ENCODE assay signal across 28 mouse cellular contexts in genomic region chr11:5913936-5914335, GRCm38 (mm10). TPM values are rescaled to one million over a fixed set of nuclear protein-coding genes. Genes with fewer than 3 reads are reported as not detected.
DNase-seq lines count a peak whose midpoint lies in the region; ATAC-seq and TF ChIP-seq lines count a peak whose summit lies in the region.
"Had no signal": no experiment of that assay in that cellular context is flagged by ENCODE, and none has a peak within 500 bp of the region (broad histone marks: within the 10 kb centered on the region; RNA-seq: fewer than 3 reads in every experiment).

No protein-coding gene starts in this region.

- intact Hi-C loops in left cerebral cortex, postnatal 25 days (cut with DNase I), result no loop called here

- TF ChIP-seq CTCF in hindbrain, postnatal 0 days (IDR thresholded peaks at IDR 0.05; ENCODE audit: low read depth), result no peak

- H3K4me3 ChIP-seq in embryonic facial prominence, embryonic 13.5 days, result no peak overlapping the region
- H3K4me3 ChIP-seq in embryonic facial prominence, embryonic 10.5 days, result no peak overlapping the region
- H3K4me3 ChIP-seq in hindbrain, postnatal 0 days (ENCODE audit: low read length), result no peak overlapping the region
- no peak overlapping the region for H3K4me3 ChIP-seq in hindbrain, embryonic 14.5 days (replicated peaks; ENCODE audit: low read length)
- no peak overlapping the region for H3K4me3 ChIP-seq in neural tube, embryonic 11.5 days (ENCODE audit: low read depth, low read length)
- H3K4me3 ChIP-seq: heart, embryonic 13.5 days; kidney, embryonic 15.5 days; limb, embryonic 15.5 days; midbrain, embryonic 12.5 days; stomach, embryonic 15.5 days had no signal

- no peak for ATAC-seq in embryonic facial prominence, embryonic 13.5 days (ENCODE audit: insufficient number of reproducible peaks, insufficient read depth, low FRiP score, low TSS enrichment, low read depth)
- ATAC-seq in hindbrain, postnatal 0 days, result peak; percentile 31; the same call in 1 of the 2 replicates
- no peak for ATAC-seq in hindbrain, embryonic 14.5 days (ENCODE audit: low FRiP score)
- ATAC-seq in neural tube, embryonic 11.5 days (ENCODE audit: insufficient read depth, low FRiP score, low TSS enrichment), result no peak
- ATAC-seq: activated CD4-positive, CD25-positive, alpha-beta regulatory T cell, adult 4 months; forebrain, embryonic 16.5 days had no signal

- H3K9ac ChIP-seq in embryonic facial prominence, embryonic 13.5 days, result peak overlapping the region; percentile 46; the same call in 1 of the 2 replicates
- H3K9ac ChIP-seq in hindbrain, postnatal 0 days (replicated peaks; ENCODE audit: low read length), result no peak overlapping the region
- H3K9ac ChIP-seq in hindbrain, embryonic 14.5 days, result no peak overlapping the region
- H3K9ac ChIP-seq in neural tube, embryonic 11.5 days (ENCODE audit: low read length), result no peak overlapping the region
- H3K9ac ChIP-seq: heart, embryonic 13.5 days; kidney, embryonic 15.5 days; limb, embryonic 15.5 days; midbrain, embryonic 12.5 days; stomach, embryonic 15.5 days had no signal

- no peak overlapping the region for H3K4me2 ChIP-seq in embryonic facial prominence, embryonic 13.5 days
- no peak overlapping the region for H3K4me2 ChIP-seq in hindbrain, postnatal 0 days (ENCODE audit: low read depth, low read length)
- H3K4me2 ChIP-seq in hindbrain, embryonic 14.5 days (replicated peaks), result no peak overlapping the region
- H3K4me2 ChIP-seq in neural tube, embryonic 11.5 days (ENCODE audit: low read depth), result no peak overlapping the region
- H3K4me2 ChIP-seq: heart, embryonic 13.5 days; kidney, embryonic 15.5 days; limb, embryonic 15.5 days; midbrain, embryonic 12.5 days; stomach, embryonic 15.5 days had no signal

- DNase-seq in embryonic facial prominence, embryonic 10.5 days (ENCODE audit: low spot score), result no peak
- peak; percentile 41 for DNase-seq in hindbrain, postnatal 0 days (ENCODE audit: low spot score)
- DNase-seq in hindbrain, embryonic 14.5 days (ENCODE audit: low spot score), result no peak
- DNase-seq in neural tube, embryonic 11.5 days (ENCODE audit: low spot score), result peak; percentile 5
- DNase-seq in neural tube, embryonic 10.5 days (ENCODE audit: extremely low spot score, low spot score), result no peak
- DNase-seq in retina, postnatal 7 days (ENCODE audit: low read depth, low spot score), result peak; percentile 44
- no peak for DNase-seq in left cerebral cortex, postnatal 25 days (ENCODE audit: low spot score in 2 of 2)
- DNase-seq: adrenal gland, adult 8-10 months; cerebellum, adult 11-12 months; heart, postnatal 14 days; kidney, adult 11 months; layer of hippocampus, adult 9-11 months; lung, adult 18-20 months; lung, postnatal 10 days; right cerebral cortex, postnatal 4 days had no signal

- H3K36me3 ChIP-seq in embryonic facial prominence, embryonic 13.5 days, result no peaks in the 10 kb centered on the region
- no peaks in the 10 kb centered on the region for H3K36me3 ChIP-seq in embryonic facial prominence, embryonic 10.5 days (replicated peaks)
- no peaks in the 10 kb centered on the region for H3K36me3 ChIP-seq in hindbrain, postnatal 0 days (ENCODE audit: insufficient read depth, low read length)
- no peaks in the 10 kb centered on the region for H3K36me3 ChIP-seq in hindbrain, embryonic 14.5 days (replicated peaks; ENCODE audit: control insufficient read depth, insufficient read depth)
- H3K36me3 ChIP-seq in neural tube, embryonic 11.5 days (ENCODE audit: control insufficient read depth, insufficient read depth, low read length), result no peaks in the 10 kb centered on the region
- H3K36me3 ChIP-seq: heart, embryonic 13.5 days; kidney, embryonic 15.5 days; limb, embryonic 15.5 days; midbrain, embryonic 12.5 days; stomach, embryonic 15.5 days had no signal

- 76% methylated on average over 4 of the region's 4 CpGs for WGBS in embryonic facial prominence, embryonic 13.5 days
- WGBS in embryonic facial prominence, embryonic 10.5 days, result 78% methylated on average over 4 of the region's 4 CpGs
- WGBS in hindbrain, postnatal 0 days, result 78% methylated on average over 4 of the region's 4 CpGs
- 81% methylated on average over 4 of the region's 4 CpGs for WGBS in hindbrain, embryonic 14.5 days
- whole genome bisulfite sequencing in neural tube, embryonic 11.5 days, result 82% methylated on average over 4 of the region's 4 CpGs

- H3K27ac ChIP-seq in embryonic facial prominence, embryonic 13.5 days, result no peak overlapping the region
- H3K27ac ChIP-seq in embryonic facial prominence, embryonic 10.5 days (replicated peaks), result no peak overlapping the region
- no peak overlapping the region for H3K27ac ChIP-seq in hindbrain, postnatal 0 days
- no peak overlapping the region for H3K27ac ChIP-seq in hindbrain, embryonic 14.5 days
- no peak overlapping the region for H3K27ac ChIP-seq in neural tube, embryonic 11.5 days (ENCODE audit: low read depth, low read length)
- H3K27ac ChIP-seq: heart, embryonic 13.5 days; kidney, embryonic 15.5 days; limb, embryonic 15.5 days; midbrain, embryonic 12.5 days; stomach, embryonic 15.5 days had no signal

- H3K9me3 ChIP-seq in embryonic facial prominence, embryonic 13.5 days, result no peaks in the 10 kb centered on the region; the same call in 1 of the 2 replicates
- H3K9me3 ChIP-seq in embryonic facial prominence, embryonic 10.5 days, result no peaks in the 10 kb centered on the region
- no peaks in the 10 kb centered on the region for H3K9me3 ChIP-seq in hindbrain, postnatal 0 days (ENCODE audit: low read length)
- no peaks in the 10 kb centered on the region for H3K9me3 ChIP-seq in hindbrain, embryonic 14.5 days (ENCODE audit: control insufficient read depth, low read length)
- H3K9me3 ChIP-seq in neural tube, embryonic 11.5 days (ENCODE audit: control insufficient read depth, low read length), result no peaks in the 10 kb centered on the region
- H3K9me3 ChIP-seq: heart, embryonic 13.5 days; kidney, embryonic 15.5 days; limb, embryonic 15.5 days; midbrain, embryonic 12.5 days; stomach, embryonic 15.5 days had no signal

- H3K27me3 ChIP-seq in embryonic facial prominence, embryonic 13.5 days, result peaks cover 4% of the 10 kb centered on the region; the same call in 1 of the 2 replicates
- H3K27me3 ChIP-seq in embryonic facial prominence, embryonic 10.5 days (replicated peaks; ENCODE audit: low read depth, poor library complexity, severe bottlenecking), result peaks cover 8% of the 10 kb centered on the region; the same call in 1 of the 2 replicates
- no peaks in the 10 kb centered on the region for H3K27me3 ChIP-seq in hindbrain, postnatal 0 days (ENCODE audit: insufficient read depth, low read length)
- no peaks in the 10 kb centered on the region for H3K27me3 ChIP-seq in hindbrain, embryonic 14.5 days (ENCODE audit: control insufficient read depth, insufficient read depth, low read length)
- H3K27me3 ChIP-seq in neural tube, embryonic 11.5 days (ENCODE audit: control insufficient read depth, insufficient read depth, low read length), result no peaks in the 10 kb centered on the region
- H3K27me3 ChIP-seq: heart, embryonic 13.5 days; limb, embryonic 15.5 days; midbrain, embryonic 12.5 days; stomach, embryonic 15.5 days had no signal

- H3K4me1 ChIP-seq in embryonic facial prominence, embryonic 13.5 days, result 0 out of 2 replicates have a peak, but pooled peaks cover 3% of the 10 kb centered on the region
- H3K4me1 ChIP-seq in embryonic facial prominence, embryonic 10.5 days, result 0 out of 2 replicates have a peak, but pooled peaks cover 6% of the 10 kb centered on the region
- no peaks in the 10 kb centered on the region; the same call in 1 of the 2 replicates for H3K4me1 ChIP-seq in hindbrain, postnatal 0 days (ENCODE audit: insufficient read depth, low read length)
- no peaks in the 10 kb centered on the region for H3K4me1 ChIP-seq in hindbrain, embryonic 14.5 days (replicated peaks; ENCODE audit: control insufficient read depth, insufficient read depth, low read length)
- no peaks in the 10 kb centered on the region for H3K4me1 ChIP-seq in neural tube, embryonic 11.5 days (ENCODE audit: control insufficient read depth, insufficient read depth, low read length)
- H3K4me1 ChIP-seq: kidney, embryonic 15.5 days; midbrain, embryonic 12.5 days; stomach, embryonic 15.5 days had no signal

RNA-seq across cellular contexts. Expression of gene Myl7, which starts 15.4 kb away (rescaled TPM):
- polyA plus RNA-seq in embryonic facial prominence, embryonic 13.5 days (2015; fragmentation: Nextera tagmentation; extraction: Ambion mirVana), result 1.3 and 10.3 TPM in 2 replicates
- polyA plus RNA-seq in embryonic facial prominence, embryonic 10.5 days (2016; fragmentation: Nextera tagmentation; extraction: Ambion mirVana), result 5.4 and 23.9 TPM in 2 replicates
- total RNA-seq in hindbrain, postnatal 0 days (2014; rRNA removed), result 0.79 TPM in 1 of 2 replicates, not detected in the other
- polyA plus RNA-seq in hindbrain, postnatal 0 days (2015; fragmentation: Nextera tagmentation; extraction: Ambion mirVana), result not detected in 2 replicates
- not detected in 2 replicates for polyA plus RNA-seq in hindbrain, embryonic 14.5 days (2014; fragmentation: Nextera tagmentation; extraction: Ambion mirVana)
- 3.9 and 16.9 TPM in 2 replicates for polyA plus RNA-seq in neural tube, embryonic 11.5 days (2014; fragmentation: Nextera tagmentation; extraction: Ambion mirVana)
- total RNA-seq in left cerebral cortex, postnatal 25 days (2021), result not detected
- total RNA-seq: gastrocnemius, adult 18-20 months; left cerebral cortex, adult 18-20 months; left cerebral cortex, postnatal 36 days; neutrophil, adult 5-6 weeks had no signal
- polyA plus RNA-seq: activated CD4-positive, CD25-positive, alpha-beta regulatory T cell, adult 4 months; cortical plate, adult 2 months; forebrain, embryonic 16.5 days had no signal

RNA-seq across cellular contexts. Expression of gene Pold2, which starts 35.8 kb away (rescaled TPM):
- polyA plus RNA-seq in embryonic facial prominence, embryonic 13.5 days (2015; fragmentation: Nextera tagmentation; extraction: Ambion mirVana), result 110 and 138 TPM in 2 replicates
- 155 and 161 TPM in 2 replicates for polyA plus RNA-seq in embryonic facial prominence, embryonic 10.5 days (2016; fragmentation: Nextera tagmentation; extraction: Ambion mirVana)
- total RNA-seq in hindbrain, postnatal 0 days (2014; rRNA removed), result 32.9 and 36.6 TPM in 2 replicates
- 49.5 and 51.6 TPM in 2 replicates for polyA plus RNA-seq in hindbrain, postnatal 0 days (2015; fragmentation: Nextera tagmentation; extraction: Ambion mirVana)
- polyA plus RNA-seq in hindbrain, embryonic 14.5 days (2014; fragmentation: Nextera tagmentation; extraction: Ambion mirVana), result 46.8 and 51.5 TPM in 2 replicates
- polyA plus RNA-seq in neural tube, embryonic 11.5 days (2014; fragmentation: Nextera tagmentation; extraction: Ambion mirVana), result 92.5 and 102 TPM in 2 replicates
- 10 to 100 TPM; 20.1 to 20.2 TPM for total RNA-seq in left cerebral cortex, postnatal 25 days (2021)

RNA-seq across cellular contexts. Expression of gene Gck, which starts 35.9 kb away (rescaled TPM):
- polyA plus RNA-seq in embryonic facial prominence, embryonic 13.5 days (2015; fragmentation: Nextera tagmentation; extraction: Ambion mirVana), result 2.1 and 2.4 TPM in 2 replicates
- polyA plus RNA-seq in embryonic facial prominence, embryonic 10.5 days (2016; fragmentation: Nextera tagmentation; extraction: Ambion mirVana), result 1.9 and 2.8 TPM in 2 replicates
- total RNA-seq in hindbrain, postnatal 0 days (2014; rRNA removed), result 3.2 and 9.1 TPM in 2 replicates
- 7.1 and 7.5 TPM in 2 replicates for polyA plus RNA-seq in hindbrain, postnatal 0 days (2015; fragmentation: Nextera tagmentation; extraction: Ambion mirVana)
- polyA plus RNA-seq in hindbrain, embryonic 14.5 days (2014; fragmentation: Nextera tagmentation; extraction: Ambion mirVana), result 3.9 and 4.2 TPM in 2 replicates
- 0.88 and 1.4 TPM in 2 replicates for polyA plus RNA-seq in neural tube, embryonic 11.5 days (2014; fragmentation: Nextera tagmentation; extraction: Ambion mirVana)
- total RNA-seq in left cerebral cortex, postnatal 25 days (2021), result 1 to 10 TPM in 1 of 2 experiments, under 1 TPM in 1; 0.83 to 1.2 TPM
- polyA plus RNA-seq: activated CD4-positive, CD25-positive, alpha-beta regulatory T cell, adult 4 months had no signal

RNA-seq across cellular contexts. Expression of gene Ykt6, which starts 41.6 kb away (rescaled TPM):
- 58.7 and 66.0 TPM in 2 replicates for polyA plus RNA-seq in embryonic facial prominence, embryonic 13.5 days (2015; fragmentation: Nextera tagmentation; extraction: Ambion mirVana)
- 56.0 and 56.8 TPM in 2 replicates for polyA plus RNA-seq in embryonic facial prominence, embryonic 10.5 days (2016; fragmentation: Nextera tagmentation; extraction: Ambion mirVana)
- total RNA-seq in hindbrain, postnatal 0 days (2014; rRNA removed), result 130 TPM in 2 replicates
- polyA plus RNA-seq in hindbrain, postnatal 0 days (2015; fragmentation: Nextera tagmentation; extraction: Ambion mirVana), result 72.3 and 81.7 TPM in 2 replicates
- polyA plus RNA-seq in hindbrain, embryonic 14.5 days (2014; fragmentation: Nextera tagmentation; extraction: Ambion mirVana), result 39.9 and 48.4 TPM in 2 replicates
- 32.3 and 32.6 TPM in 2 replicates for polyA plus RNA-seq in neural tube, embryonic 11.5 days (2014; fragmentation: Nextera tagmentation; extraction: Ambion mirVana)
- 10 to 100 TPM; 82.9 to 87.6 TPM for total RNA-seq in left cerebral cortex, postnatal 25 days (2021)

RNA-seq across cellular contexts. Expression of gene Aebp1, which starts 52.2 kb away (rescaled TPM):
- polyA plus RNA-seq in embryonic facial prominence, embryonic 13.5 days (2015; fragmentation: Nextera tagmentation; extraction: Ambion mirVana), result 32.9 and 38.7 TPM in 2 replicates
- 9.0 TPM in 2 replicates for polyA plus RNA-seq in embryonic facial prominence, embryonic 10.5 days (2016; fragmentation: Nextera tagmentation; extraction: Ambion mirVana)
- 21.2 and 24.9 TPM in 2 replicates for total RNA-seq in hindbrain, postnatal 0 days (2014; rRNA removed)
- polyA plus RNA-seq in hindbrain, postnatal 0 days (2015; fragmentation: Nextera tagmentation; extraction: Ambion mirVana), result 30.6 and 33.3 TPM in 2 replicates
- polyA plus RNA-seq in hindbrain, embryonic 14.5 days (2014; fragmentation: Nextera tagmentation; extraction: Ambion mirVana), result 19.7 and 24.4 TPM in 2 replicates
- polyA plus RNA-seq in neural tube, embryonic 11.5 days (2014; fragmentation: Nextera tagmentation; extraction: Ambion mirVana), result 8.9 and 9.7 TPM in 2 replicates
- 10 to 100 TPM; 13.2 to 16.0 TPM for total RNA-seq in left cerebral cortex, postnatal 25 days (2021)
- total RNA-seq: neutrophil, adult 5-6 weeks had no signal

Comparison
In these comparisons a context has a peak if more than half of its experiments do, and no peak if none do; other contexts are left out.
1. DNase-seq: peak in hindbrain, postnatal 0 days (single experiment), neural tube, embryonic 11.5 days (single experiment) and retina, postnatal 7 days (single experiment); none in embryonic facial prominence, embryonic 10.5 days (single experiment), hindbrain, embryonic 14.5 days (single experiment), neural tube, embryonic 10.5 days (single experiment) and left cerebral cortex, postnatal 25 days (0 of 2).